Mouse (Mus musculus) urinary bladder, postnatal 0 days (tissue): ENCODE data around the gene Traip. TPM values are rescaled to one million over a fixed set of nuclear protein-coding genes. Genes with fewer than 3 reads are reported as not detected.

Experiments
- polyA plus RNA-seq: library from polyadenylated mRNA; unstranded; fragments of >200 nt; fragmentation: Nextera tagmentation; extraction: Ambion mirVana; gene quantifications from 2 replicates; pipeline ENCODE4 v1.2.1, GENCODE M21; 2015

Traip gene
- 3.9 and 4.5 TPM in 2 replicates for polyA plus RNA-seq

DNA sequence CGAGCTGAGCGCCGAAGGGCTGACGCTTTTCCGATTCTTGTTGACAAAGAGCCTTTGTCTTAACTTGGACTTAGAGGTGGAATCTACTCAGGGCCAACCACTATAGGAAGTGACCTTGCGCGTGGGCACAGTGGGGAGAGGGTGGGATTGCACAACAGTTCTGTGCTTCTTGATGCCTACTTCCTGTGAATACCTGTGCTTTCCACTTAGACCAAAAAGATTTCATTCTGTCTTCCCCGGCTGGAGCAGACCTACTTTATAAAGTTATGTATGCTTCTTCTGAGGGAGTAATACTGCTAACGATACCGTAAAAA, at the start of gene Traip:
Traip (plus strand) TSS at position 215 of the 314 bp plus-strand sequence.

DNA sequence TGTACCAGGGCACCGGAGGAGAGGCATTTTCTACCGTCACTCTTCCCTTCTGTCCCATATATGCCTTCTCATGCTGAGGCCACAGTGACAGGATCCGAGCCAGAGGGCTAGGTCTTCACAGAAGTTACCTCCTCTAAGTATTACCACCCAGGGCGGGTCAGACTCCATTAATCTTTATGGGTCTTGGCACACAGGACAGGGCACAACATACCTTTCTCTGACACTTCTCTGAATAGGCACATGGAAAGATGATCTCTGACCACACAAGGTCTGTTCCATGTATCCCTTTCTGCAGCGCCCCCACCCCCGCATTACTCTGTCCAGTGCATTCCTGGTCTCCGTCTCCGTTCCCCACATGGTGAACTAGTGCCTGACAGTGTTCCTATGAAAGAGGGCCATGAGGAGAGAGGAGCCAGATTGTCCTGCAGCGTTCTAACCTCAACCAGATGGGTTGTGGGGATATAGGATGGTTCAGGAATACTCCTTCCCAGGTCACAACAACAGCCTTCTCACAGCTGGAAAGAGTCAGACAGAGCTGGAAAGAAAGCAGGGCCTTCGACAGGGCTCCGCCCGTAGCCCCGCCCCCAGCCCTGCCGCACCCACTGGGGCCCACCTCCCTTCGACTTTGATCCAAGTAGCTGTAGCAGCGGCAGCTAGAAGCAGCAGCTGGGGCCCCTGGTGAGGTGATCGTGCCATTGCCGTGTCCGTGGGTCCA, 43.5 kb upstream of the Traip start, which contains the start of gene Mst1r:
Mst1r (plus strand) TSS at position 622 of the 715 bp plus-strand sequence.

DNA sequence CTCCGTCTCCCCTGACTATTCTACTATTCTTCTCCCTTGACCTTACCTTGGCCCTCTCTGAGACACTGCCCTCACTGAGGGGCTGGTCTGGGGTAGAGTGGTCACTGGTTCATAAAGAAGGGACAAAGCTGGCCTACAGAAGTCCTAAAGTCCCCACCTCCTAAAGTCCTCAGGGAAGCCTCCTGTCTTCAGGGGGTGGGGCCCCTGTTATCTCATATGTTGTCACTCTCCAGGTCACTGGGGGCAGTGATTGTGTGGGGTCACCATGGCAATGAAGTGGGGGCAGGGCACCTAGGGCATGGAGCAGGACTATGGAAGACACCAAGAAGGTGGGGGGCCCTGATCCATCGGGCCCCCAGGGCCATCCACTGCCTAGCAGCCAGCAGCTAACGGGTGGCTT, 21.8 kb upstream of the Traip start, which contains the start of gene Actl11:
Actl11 (plus strand) TSS at position 301 of the 400 bp plus-strand sequence.

DNA sequence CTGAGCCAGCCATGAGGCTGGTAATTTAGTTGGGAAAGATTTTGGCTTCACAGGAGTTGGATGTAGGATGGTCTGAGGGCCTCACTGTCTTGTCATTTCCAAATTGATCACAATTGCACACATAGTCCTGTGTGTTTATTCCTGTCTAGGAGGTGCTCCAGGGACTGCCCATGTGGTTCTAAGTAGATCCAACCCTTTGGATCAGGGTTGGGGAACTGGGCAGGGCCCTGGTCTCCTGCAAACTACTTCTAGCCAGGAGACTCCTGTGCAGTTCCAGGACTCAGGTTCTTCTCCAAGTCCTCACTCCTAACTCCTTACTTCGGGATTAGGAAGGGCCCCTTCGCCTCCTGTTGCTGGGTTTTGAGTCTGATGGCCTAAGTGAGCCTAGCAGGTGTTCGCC, 14.6 kb upstream of the Traip start, which contains the start of gene Camkv:
Camkv (plus strand) TSS at position 301 of the 400 bp plus-strand sequence.

DNA sequence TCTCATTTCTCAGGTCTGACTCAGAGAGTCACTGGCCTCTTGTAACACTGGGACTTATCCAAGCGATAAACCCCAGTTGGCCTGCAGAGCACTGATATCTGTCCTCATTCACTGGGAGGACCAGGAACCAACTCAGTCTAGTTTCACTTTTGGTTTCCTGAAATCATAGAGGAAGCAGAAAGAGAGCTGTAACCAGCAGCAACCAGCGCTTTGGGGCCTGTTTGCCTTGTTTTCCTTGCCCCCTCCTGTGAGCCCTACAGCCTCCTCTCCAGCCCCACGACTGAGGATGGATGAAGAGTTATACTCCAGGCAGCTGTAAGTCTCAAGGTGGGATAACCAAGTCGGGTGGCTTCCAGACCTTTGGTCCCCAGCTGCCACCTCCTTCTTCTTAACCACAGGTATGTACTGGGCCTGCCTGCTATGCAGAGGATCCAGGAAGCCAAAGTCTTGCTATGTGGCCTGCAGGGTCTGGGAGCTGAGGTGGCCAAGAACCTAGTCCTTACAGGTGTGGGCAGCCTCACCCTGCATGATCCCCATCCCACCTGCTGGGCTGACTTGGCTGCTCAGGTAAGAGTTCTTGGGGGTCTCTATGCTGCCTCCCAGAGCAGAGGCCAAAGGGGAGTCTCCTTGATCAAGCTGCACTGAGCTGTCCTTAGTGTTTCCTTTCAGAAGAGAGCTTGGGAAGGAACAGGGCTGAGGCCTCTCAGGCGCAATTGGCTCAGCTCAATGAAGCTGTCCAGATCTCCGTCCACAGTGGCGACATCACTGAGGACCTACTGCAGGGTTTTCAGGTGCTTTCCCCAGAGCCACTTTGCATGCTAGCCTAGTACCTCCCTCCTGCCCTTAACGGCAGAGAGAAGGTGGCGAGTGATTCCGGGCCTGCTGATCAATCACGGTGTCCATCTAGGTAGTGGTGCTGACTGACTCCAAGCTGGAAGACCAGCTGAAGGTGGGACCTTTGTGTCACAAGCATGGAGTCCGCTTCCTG, 25.8 kb downstream of the Traip start, which contains the start of gene Uba7:
Uba7 (plus strand) TSS at position 107 of the 988 bp plus-strand sequence.

DNA sequence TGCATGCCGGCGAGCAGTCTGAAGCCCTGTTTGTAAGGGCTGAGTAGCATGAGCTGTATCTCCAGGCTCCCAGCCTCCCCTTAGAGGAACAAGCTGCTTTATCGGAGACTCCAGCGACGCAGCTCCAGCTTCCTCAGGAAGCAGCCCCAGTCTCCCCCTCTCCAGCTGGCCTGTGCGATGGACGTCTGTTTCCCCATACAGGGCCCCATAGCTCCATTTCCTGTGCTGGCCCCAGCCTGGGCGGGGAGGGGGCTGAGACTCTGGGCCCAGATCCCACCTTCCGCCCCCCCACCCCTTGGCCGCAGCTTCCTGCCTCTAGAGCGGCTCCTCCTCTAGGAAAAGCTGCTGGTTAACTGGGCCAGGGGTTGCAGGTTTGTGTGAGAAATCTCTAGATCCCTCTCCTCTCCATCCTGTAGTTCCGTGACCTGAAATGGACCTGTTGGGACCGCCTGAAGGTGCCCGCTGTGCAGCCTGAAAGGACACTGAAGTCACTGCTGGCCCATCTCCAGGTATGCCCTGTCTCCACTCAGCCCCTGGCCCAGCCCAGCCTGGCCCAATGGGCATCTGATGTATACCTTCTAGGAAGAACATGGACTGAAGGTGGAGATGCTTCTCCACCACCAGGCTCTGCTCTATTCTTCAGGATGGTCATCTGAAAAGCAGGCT, 32.9 kb downstream of the Traip start, which contains the start of gene Gm20661:
Gm20661 (plus strand) TSS at position 378 of the 666 bp plus-strand sequence.

DNA sequence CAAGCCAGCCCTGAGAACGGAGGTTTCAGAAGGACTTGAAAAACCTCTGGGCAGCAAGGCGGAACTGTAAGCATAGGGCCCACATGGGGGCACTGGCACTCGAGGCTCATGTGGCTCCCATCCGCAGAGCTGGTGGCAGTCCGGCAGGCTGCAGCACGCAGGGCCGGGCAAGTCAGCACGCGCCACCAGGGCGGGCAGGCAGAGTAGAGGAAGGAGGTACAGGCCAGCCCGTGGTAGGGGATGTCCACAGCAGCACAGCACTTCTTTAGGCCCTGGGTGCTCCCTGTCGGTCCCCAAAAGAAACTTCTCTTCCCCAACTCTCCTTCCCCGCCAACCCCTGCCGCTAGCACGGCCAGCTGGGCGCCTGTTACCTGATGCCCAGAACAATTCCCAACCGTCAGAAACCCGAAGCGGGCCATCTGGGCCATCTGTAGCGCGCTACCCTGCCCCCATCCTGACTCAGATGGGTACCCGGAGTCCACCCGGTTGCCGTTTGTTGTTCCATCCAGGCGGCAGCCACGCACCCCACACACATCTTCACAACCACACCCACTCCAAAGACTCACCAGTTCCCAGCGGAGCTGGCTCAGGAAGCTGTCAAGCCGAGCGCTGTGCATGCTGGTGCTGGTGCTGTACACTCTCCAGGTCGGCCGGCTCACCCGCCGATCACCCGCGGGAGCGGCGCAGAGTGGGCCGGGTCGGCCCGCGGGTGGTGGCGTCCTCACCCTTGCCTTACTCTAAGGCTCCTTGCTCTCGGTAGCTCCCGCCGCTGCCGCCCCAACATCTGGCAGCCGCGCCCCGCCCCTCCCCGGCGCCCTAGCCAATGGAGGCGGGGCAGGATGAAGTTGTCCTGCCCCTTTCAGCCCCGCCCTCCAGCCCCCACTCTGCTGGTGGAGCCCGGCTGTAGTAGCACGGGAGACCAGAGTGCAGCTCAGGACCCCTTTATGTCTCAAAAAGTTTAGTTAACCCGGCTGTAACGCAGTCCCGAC, 35.5 kb downstream of the Traip start, which contains the start of gene Inka1:
Inka1 (minus strand) TSS at position 749 of the 989 bp plus-strand sequence.

DNA sequence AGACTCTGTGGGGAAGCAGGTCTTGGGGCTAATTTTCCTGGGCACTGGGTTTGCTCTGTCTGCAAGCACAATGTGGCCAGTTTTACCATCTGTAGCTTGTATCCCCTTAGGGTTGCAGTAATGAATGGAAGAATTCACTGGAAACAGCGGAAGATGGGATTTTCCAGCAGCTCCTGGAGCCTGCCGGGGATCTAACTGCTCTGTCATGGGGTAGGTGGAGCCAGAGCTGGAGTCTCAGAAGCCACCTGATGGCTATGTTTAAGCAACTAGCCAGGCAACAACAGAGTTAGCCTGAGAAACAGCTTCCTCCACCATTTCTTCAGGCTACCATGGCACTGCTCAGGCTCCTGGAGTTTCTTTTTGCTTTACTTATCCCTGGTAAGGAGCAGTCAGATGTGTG, 42.3 kb downstream of the Traip start, which contains the start of gene Cdhr4:
Cdhr4 (plus strand) TSS at position 301 of the 400 bp plus-strand sequence.

DNA sequence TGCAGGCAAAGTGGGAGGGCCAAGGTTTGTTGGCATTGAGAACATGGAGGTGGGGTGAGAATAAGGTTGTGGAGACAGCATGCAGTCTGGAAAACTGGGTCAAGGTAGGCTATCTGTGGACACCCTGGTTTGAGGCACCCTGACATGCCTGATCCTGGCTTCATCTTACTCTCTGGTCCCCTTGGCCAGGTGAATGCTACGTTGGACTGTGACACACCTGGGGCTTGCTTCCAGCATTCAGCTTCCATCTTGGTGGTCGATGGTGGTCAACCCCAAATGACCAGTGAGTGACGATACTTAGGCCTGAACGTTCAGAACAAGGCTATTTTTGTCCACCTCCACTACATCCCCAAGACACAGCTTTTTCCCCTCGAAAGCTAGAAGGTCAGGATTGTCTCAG, 46.1 kb downstream of the Traip start, which contains the start of gene Gm20662:
Gm20662 (plus strand) TSS at position 301 of the 400 bp plus-strand sequence.

DNA sequence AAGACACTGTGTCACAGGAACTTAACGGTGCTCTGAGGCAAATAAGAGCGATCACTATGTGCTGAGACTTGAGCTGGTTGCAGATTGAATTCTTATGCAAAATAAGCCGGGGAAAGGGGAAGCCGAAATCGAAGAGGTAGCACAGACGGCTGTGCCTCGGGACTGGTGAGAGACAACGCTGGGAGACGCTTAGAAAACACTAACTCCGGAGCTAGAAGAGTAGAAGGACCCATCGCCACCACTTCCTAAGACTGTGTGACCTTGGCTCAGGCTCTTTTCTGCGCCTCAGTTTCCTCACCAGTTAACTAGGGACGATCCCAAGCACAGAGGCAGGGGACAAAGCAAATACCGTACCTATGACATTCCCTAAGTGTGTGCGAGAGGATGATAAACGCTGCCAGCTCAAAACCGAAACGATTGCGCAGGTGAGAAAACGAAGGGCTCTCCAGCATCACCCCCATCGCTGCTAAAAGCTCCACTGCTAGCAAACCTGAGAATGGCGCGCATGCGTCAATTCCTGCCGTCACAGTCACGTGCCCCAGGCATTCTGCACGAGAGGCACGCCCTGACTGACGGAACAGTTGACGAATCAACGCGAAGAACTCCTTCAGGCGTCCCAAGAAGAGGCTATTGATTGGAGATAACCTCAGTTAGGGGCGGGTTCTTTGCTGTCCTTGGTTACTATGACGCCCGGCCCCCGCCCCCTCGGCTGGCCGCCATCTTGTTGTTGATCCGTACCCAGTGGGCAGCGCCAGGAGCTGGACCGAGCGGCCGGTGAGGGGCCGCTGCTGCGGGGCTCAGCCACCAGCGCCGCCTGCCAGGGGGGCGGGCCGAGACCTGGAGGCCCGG, 52.2 kb downstream of the Traip start, which contains the start of gene Ip6k1:
Ip6k1 (plus strand) TSS at position 580 of the 849 bp plus-strand sequence.

Other genes with a start within 250 kb of the Traip start
- gene Sema3f, start 239.7 kb upstream of the Traip start, polyA plus RNA-seq: 10.7 and 12.1 TPM in 2 replicates
- 81.2 and 82.1 TPM in 2 replicates for gene Rbm5, start 179.1 kb upstream of the Traip start, polyA plus RNA-seq
- 31.5 and 34.2 TPM in 2 replicates for gene Rbm6, start 76.9 kb upstream of the Traip start, polyA plus RNA-seq
- 10.4 and 11.5 TPM in 2 replicates for gene Mon1a, start 62.0 kb upstream of the Traip start, polyA plus RNA-seq
- 7.8 and 9.4 TPM in 2 replicates for gene Mst1r, start 43.3 kb upstream of the Traip start, polyA plus RNA-seq
- not detected in 2 replicates for gene Actl11, start 21.7 kb upstream of the Traip start, polyA plus RNA-seq
- gene Camkv, start 14.5 kb upstream of the Traip start, polyA plus RNA-seq: 0.16 and 0.28 TPM in 2 replicates
- 14.7 and 18.3 TPM in 2 replicates for gene Uba7, start 25.4 kb downstream of the Traip start, polyA plus RNA-seq
- gene Gm20661, start 32.9 kb downstream of the Traip start, polyA plus RNA-seq: 0.31 and 0.41 TPM in 2 replicates
- gene Inka1, start 35.7 kb downstream of the Traip start, polyA plus RNA-seq: 19.3 and 23.9 TPM in 2 replicates
- gene Cdhr4, start 42.4 kb downstream of the Traip start, polyA plus RNA-seq: 0.45 and 0.70 TPM in 2 replicates
- 0.19 TPM in 1 of 2 replicates, not detected in the other for gene Gm20662, start 46.2 kb downstream of the Traip start, polyA plus RNA-seq
- gene Ip6k1, start 52.4 kb downstream of the Traip start, polyA plus RNA-seq: 23.9 and 26.5 TPM in 2 replicates
- gene Gmppb, start 99.1 kb downstream of the Traip start, polyA plus RNA-seq: 38.2 and 45.6 TPM in 2 replicates
- 2.6 TPM in 2 replicates for gene Amigo3, start 103.0 kb downstream of the Traip start, polyA plus RNA-seq
- 0.93 and 1.1 TPM in 2 replicates for gene Mst1, start 130.3 kb downstream of the Traip start, polyA plus RNA-seq
- gene Rnf123, start 133.2 kb downstream of the Traip start, polyA plus RNA-seq: 19.7 and 24.9 TPM in 2 replicates
- gene Apeh, start 144.5 kb downstream of the Traip start, polyA plus RNA-seq: 36.0 and 39.2 TPM in 2 replicates
- gene Bsn, start 240.2 kb downstream of the Traip start, polyA plus RNA-seq: 0.39 and 0.42 TPM in 2 replicates